Mouse (Mus musculus) neural tube, embryonic 14.5 days (tissue): ENCODE data around the gene Gm6899. TPM values are rescaled to one million over a fixed set of nuclear protein-coding genes. Genes with fewer than 3 reads are reported as not detected.

Experiments
- ATAC-seq: fragments of 200-750 bp; cut with Nextera tagmentation; 2 replicates; pipeline ENCODE4 v1.8.0; 2017; ENCODE audit warnings: low read depth, mild to moderate bottlenecking, moderate TSS enrichment, moderate library complexity
- H3K27ac ChIP-seq: fragments of 300-500 bp; sonication (generic); 2 replicates; pipeline ENCODE4 v1.5.1; 2014; ENCODE audit warnings: low read depth, mild to moderate bottlenecking, control low read depth, low read length, moderate library complexity, mixed read lengths
- H3K27me3 ChIP-seq: fragments of 300-500 bp; sonication (generic); 2 replicates; pipeline ENCODE4 v1.6.1; 2014; ENCODE audit warnings: low read length; ENCODE audit not compliant: control insufficient read depth, insufficient read depth
- H3K36me3 ChIP-seq: fragments of 300-500 bp; sonication (generic); 2 replicates; pipeline ENCODE4 v1.6.1; 2014; ENCODE audit warnings: low read length, mixed read lengths; ENCODE audit not compliant: control insufficient read depth, insufficient read depth
- H3K4me1 ChIP-seq: fragments of 300-500 bp; sonication (generic); 2 replicates; pipeline ENCODE4 v1.6.1; 2014; ENCODE audit warnings: low read length; ENCODE audit not compliant: control insufficient read depth, insufficient read depth
- H3K4me2 ChIP-seq: fragments of 300-500 bp; sonication (generic); 2 replicates; pipeline ENCODE4 v1.6.1; 2014; ENCODE audit warnings: mild to moderate bottlenecking, low read depth, low read length, control low read depth
- H3K4me3 ChIP-seq: fragments of 300-500 bp; sonication (generic); 2 replicates; pipeline ENCODE4 v1.5.1; 2014; ENCODE audit warnings: low read depth, low read length, control low read depth, mixed read lengths
- H3K9ac ChIP-seq: fragments of 300-500 bp; sonication (generic); replicated peaks from 2 replicates; pipeline ENCODE4 v1.6.1; 2014; ENCODE audit warnings: low read depth, mild to moderate bottlenecking, control low read depth, low read length, mixed read lengths
- H3K9me3 ChIP-seq: fragments of 300-500 bp; sonication (generic); 2 replicates; pipeline ENCODE4 v1.6.1; 2016; ENCODE audit warnings: low read length; ENCODE audit not compliant: control insufficient read depth
- WGBS: fragments of 180-500 bp; shearing (Covaris S2); extraction: QIAGEN DNeasy Blood & Tissue Kit; methylation state at CpG from one replicate; pipeline ENCODE4 v1.1.7; 2014; 5-methylcytosine and 5-hydroxymethylcytosine counted together
- polyA plus RNA-seq: library from polyadenylated mRNA; unstranded; fragments of >200 nt; fragmentation: Nextera tagmentation; extraction: Ambion mirVana; gene quantifications from 2 replicates; pipeline ENCODE4 v1.2.1, GENCODE M21; 2014

Gene Gm6899
- polyA plus RNA-seq, 1 experiment from 2014 or later = not detected

GRCm38 (mm10) chr11:26597145-26597544 lies 4.1 kb downstream of the Gm6899 start:
- 86% methylated on average over 6 of the region's 6 CpGs for WGBS
- H3K4me1 ChIP-seq = peaks cover 5% of the 10 kb centered on the region; the same call in 1 of the 2 replicates
- no peaks in the 10 kb centered on the region for H3K27me3 ChIP-seq
- H3K27ac ChIP-seq = no peak overlapping the region
- no peaks in the 10 kb centered on the region for H3K36me3 ChIP-seq
- H3K4me3 ChIP-seq = no peak overlapping the region
- H3K9ac ChIP-seq = no peak overlapping the region
- ATAC-seq = no peak
- H3K9me3 ChIP-seq = no peaks in the 10 kb centered on the region
- no peak overlapping the region for H3K4me2 ChIP-seq

GRCm38 (mm10) chr11:26597761-26598160 lies 4.7 kb downstream of the Gm6899 start:
- WGBS = 81% methylated on average over 6 of the region's 6 CpGs
- Histone ChIP-seq H3K4me1 (peaks cover 2% of the 10 kb centered on the region; the same call in 1 of the 2 replicates), H3K27ac (no peak overlapping the region), H3K36me3 (no peaks in the 10 kb centered on the region), H3K4me2 (no peak overlapping the region), H3K9ac (no peak overlapping the region), H3K4me3 (no peak overlapping the region), H3K27me3 (no peaks in the 10 kb centered on the region), H3K9me3 (no peaks in the 10 kb centered on the region)
- no peak for ATAC-seq

- WGBS = 86% methylated on average over 1 of the region's 1 CpGs
- H3K9me3 ChIP-seq = no peaks in the 10 kb centered on the region
- no peak overlapping the region for H3K4me3 ChIP-seq
- H3K36me3 ChIP-seq = no peaks in the 10 kb centered on the region
- no peak overlapping the region for H3K27ac ChIP-seq
- H3K9ac ChIP-seq = no peak overlapping the region
- no peak overlapping the region for H3K4me2 ChIP-seq
- no peaks in the 10 kb centered on the region for H3K4me1 ChIP-seq
- no peak for ATAC-seq
- H3K27me3 ChIP-seq = no peaks in the 10 kb centered on the region
Measured at GRCm38 (mm10) chr11:26598876-26599275, 5.8 kb downstream of the Gm6899 start.

GRCm38 (mm10) chr11:26600692-26601091 lies 7.7 kb downstream of the Gm6899 start:
- ATAC-seq = no peak
- Histone ChIP-seq H3K9me3 (no peaks in the 10 kb centered on the region), H3K4me3 (no peak overlapping the region), H3K4me2 (no peak overlapping the region), H3K9ac (no peak overlapping the region), H3K4me1 (no peaks in the 10 kb centered on the region), H3K27ac (no peak overlapping the region), H3K36me3 (no peaks in the 10 kb centered on the region), H3K27me3 (no peaks in the 10 kb centered on the region)
- WGBS = 88% methylated on average over 4 of the region's 4 CpGs

GRCm38 (mm10) chr11:26601571-26602175 lies 8.6 kb downstream of the Gm6899 start:
- H3K4me3 ChIP-seq = no peak overlapping the region
- no peaks in the 10 kb centered on the region for H3K36me3 ChIP-seq
- WGBS = 85% methylated on average over 2 of the region's 2 CpGs
- no peak overlapping the region for H3K9ac ChIP-seq
- no peak for ATAC-seq
- H3K27me3 ChIP-seq = no peaks in the 10 kb centered on the region
- no peak overlapping the region for H3K27ac ChIP-seq
- H3K4me1 ChIP-seq = no peaks in the 10 kb centered on the region
- H3K9me3 ChIP-seq = no peaks in the 10 kb centered on the region
- no peak overlapping the region for H3K4me2 ChIP-seq

- Histone ChIP-seq H3K27ac (no peak overlapping the region), H3K4me2 (no peak overlapping the region), H3K27me3 (no peaks in the 10 kb centered on the region), H3K9me3 (no peaks in the 10 kb centered on the region), H3K36me3 (no peaks in the 10 kb centered on the region), H3K9ac (no peak overlapping the region), H3K4me3 (no peak overlapping the region), H3K4me1 (no peaks in the 10 kb centered on the region)
- ATAC-seq = no peak
- 94% methylated on average over 1 of the region's 1 CpGs for WGBS
Measured at GRCm38 (mm10) chr11:26604061-26604655, 11.1 kb downstream of the Gm6899 start.

GRCm38 (mm10) chr11:26608795-26609194 lies 15.8 kb downstream of the Gm6899 start:
- H3K4me2 ChIP-seq = no peak overlapping the region
- H3K27ac ChIP-seq = no peak overlapping the region
- H3K27me3 ChIP-seq = no peaks in the 10 kb centered on the region
- 54% methylated on average over 10 of the region's 10 CpGs for WGBS
- H3K9ac ChIP-seq = no peak overlapping the region
- H3K36me3 ChIP-seq = no peaks in the 10 kb centered on the region
- H3K4me1 ChIP-seq = no peaks in the 10 kb centered on the region
- ATAC-seq = peak; percentile 34; the same call in 1 of the 2 replicates
- H3K9me3 ChIP-seq = no peaks in the 10 kb centered on the region
- no peak overlapping the region for H3K4me3 ChIP-seq

DNA sequence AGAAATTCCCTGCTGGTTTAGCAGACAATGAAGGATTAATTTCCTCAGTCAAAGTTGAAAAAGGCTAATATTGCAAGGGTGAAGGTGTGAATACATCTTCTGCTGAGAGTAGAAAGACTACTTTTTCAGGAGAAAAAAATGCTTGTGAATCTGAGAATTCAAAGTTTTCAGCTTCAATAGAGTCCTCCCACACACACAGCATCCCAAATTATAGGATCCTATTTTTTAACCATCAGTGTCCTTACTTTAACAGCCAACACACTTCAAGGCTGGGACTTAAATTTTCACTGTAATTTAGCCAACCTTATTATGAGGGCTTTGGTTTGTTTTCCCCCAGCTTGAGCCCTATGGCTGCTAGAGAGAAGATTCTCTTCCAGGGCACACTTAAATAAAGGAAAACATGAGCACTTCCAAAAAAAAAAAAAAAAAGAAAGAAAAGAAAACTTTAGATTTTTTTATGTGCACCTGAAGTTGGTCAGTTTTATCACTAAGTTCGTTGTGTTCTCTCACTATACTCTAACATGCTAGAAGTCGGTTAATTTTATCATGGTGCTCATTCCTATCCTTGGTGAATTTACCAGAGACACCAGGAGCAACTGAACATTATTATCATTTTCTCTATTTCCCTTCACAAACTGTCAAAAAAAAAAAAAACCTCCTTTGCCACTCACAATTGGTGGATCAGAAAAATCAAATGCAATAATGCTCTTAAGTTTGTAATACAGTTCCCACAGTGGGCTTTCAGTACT lies 25.6 kb downstream of the Gm6899 start:
- 93% methylated on average over 2 of the region's 2 CpGs for WGBS
- Histone ChIP-seq H3K9me3 (no peaks in the 10 kb centered on the region), H3K9ac (no peak overlapping the region), H3K27me3 (no peaks in the 10 kb centered on the region), H3K4me2 (no peak overlapping the region), H3K4me1 (no peaks in the 10 kb centered on the region), H3K4me3 (no peak overlapping the region), H3K36me3 (no peaks in the 10 kb centered on the region), H3K27ac (no peak overlapping the region)
- no peak for ATAC-seq

DNA sequence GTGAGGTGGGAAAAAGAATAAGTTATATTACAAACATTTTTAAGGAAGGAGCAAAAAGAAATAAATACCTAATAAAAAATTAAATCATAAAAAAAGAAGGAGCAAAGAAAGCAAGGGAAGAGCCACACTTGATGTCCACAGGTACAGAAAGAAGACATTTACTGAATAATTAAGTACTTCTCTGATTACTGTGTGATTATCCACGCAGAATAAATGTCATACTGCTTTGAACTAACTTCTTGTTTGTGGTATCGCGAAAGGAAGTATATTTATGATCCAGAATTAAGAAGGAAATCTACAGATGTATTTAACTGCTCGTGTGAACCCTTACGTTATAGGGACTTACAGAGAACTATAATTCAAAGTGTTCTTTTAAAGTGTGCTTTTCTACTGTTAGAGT lies 29.7 kb downstream of the Gm6899 start:
- H3K36me3 ChIP-seq = no peaks in the 10 kb centered on the region

More for the DNA sequence above, 29.7 kb downstream of the Gm6899 start:
- WGBS = 81% methylated on average over 5 of the region's 5 CpGs
- Histone ChIP-seq H3K27ac (no peak overlapping the region), H3K9me3 (no peaks in the 10 kb centered on the region), H3K27me3 (no peaks in the 10 kb centered on the region), H3K4me2 (no peak overlapping the region), H3K4me3 (no peak overlapping the region), H3K9ac (no peak overlapping the region), H3K4me1 (no peaks in the 10 kb centered on the region)
- no peak for ATAC-seq
